Mouse (Mus musculus) neural tube, embryonic 13.5 days (tissue): ENCODE measurements around the gene Ap2a2. TPM values are rescaled to one million over a fixed set of nuclear protein-coding genes. Genes with fewer than 3 reads are reported as not detected.
"Not testable (repeated sequence)": the region's sequence is repeated elsewhere in the genome, so short reads cannot be mapped to it uniquely, and the experiment has no call there.

Source experiments
- ATAC-seq: fragments of 200-750 bp; cut with Nextera tagmentation; 2 replicates; pipeline ENCODE4 v1.8.0; 2017; ENCODE audit warnings: low read depth, mild to moderate bottlenecking, moderate TSS enrichment, moderate library complexity
- H3K27ac ChIP-seq: fragments of 300-500 bp; sonication (generic); replicated peaks from 2 replicates; pipeline ENCODE4 v1.5.1; 2015; ENCODE audit warnings: moderate library complexity, mild to moderate bottlenecking, inconsistent platforms
- H3K27me3 ChIP-seq: fragments of 300-500 bp; sonication (generic); 2 replicates; pipeline ENCODE4 v1.6.1; 2015; ENCODE audit warnings: mild to moderate bottlenecking, inconsistent platforms
- H3K36me3 ChIP-seq: fragments of 300-500 bp; sonication (generic); 2 replicates; pipeline ENCODE4 v1.6.1; 2015; ENCODE audit warnings: mild to moderate bottlenecking, inconsistent platforms
- H3K4me1 ChIP-seq: fragments of 300-500 bp; sonication (generic); replicated peaks from 2 replicates; pipeline ENCODE4 v1.6.1; 2015; ENCODE audit warnings: inconsistent platforms
- H3K4me2 ChIP-seq: fragments of 300-500 bp; sonication (generic); 2 replicates; pipeline ENCODE4 v1.6.1; 2015; ENCODE audit warnings: inconsistent platforms, mild to moderate bottlenecking, moderate library complexity
- H3K4me3 ChIP-seq: fragments of 300-500 bp; sonication (generic); 2 replicates; pipeline ENCODE4 v1.5.1; 2015; ENCODE audit warnings: mild to moderate bottlenecking, inconsistent platforms
- H3K9ac ChIP-seq: fragments of 300-500 bp; sonication (generic); 2 replicates; pipeline ENCODE4 v1.6.1; 2015; ENCODE audit warnings: moderate library complexity, mild to moderate bottlenecking, inconsistent platforms
- H3K9me3 ChIP-seq: fragments of 300-500 bp; sonication (generic); 2 replicates; pipeline ENCODE4 v1.6.1; 2016; ENCODE audit warnings: inconsistent platforms
- WGBS: fragments of 180-500 bp; shearing (Covaris S2); methylation state at CpG from one replicate; pipeline ENCODE4 v1.1.7; 2015; 5-methylcytosine and 5-hydroxymethylcytosine counted together
- polyA plus RNA-seq: library from polyadenylated mRNA; unstranded; fragments of >200 nt; fragmentation: Nextera tagmentation; extraction: Ambion mirVana; gene quantifications from 2 replicates; pipeline ENCODE4 v1.2.1, GENCODE M21; 2015

Ap2a2 gene
- polyA plus RNA-seq, 1 experiment from 2014 or later, result 109 TPM

- not testable (repeated sequence) for H3K9ac ChIP-seq
- 86% methylated on average over 5 of the region's 5 CpGs for WGBS
Observed at GRCm38 (mm10) chr7:141639335-141639890, 77.4 kb downstream of the Ap2a2 start.

GRCm38 (mm10) chr7:141642375-141642774, 80.4 kb downstream of the Ap2a2 start:
- Histone ChIP-seq H3K4me3 (no peak overlapping the region), H3K9me3 (no peaks in the 10 kb centered on the region), H3K27me3 (no peaks in the 10 kb centered on the region), H3K27ac (no peak overlapping the region), H3K36me3 (no peaks in the 10 kb centered on the region), H3K9ac (no peak overlapping the region), H3K4me1 (no peaks in the 10 kb centered on the region), H3K4me2 (no peak overlapping the region)
- WGBS, result 91% methylated on average over 1 of the region's 1 CpGs
- ATAC-seq, result no peak

More at GRCm38 (mm10) chr7:141639335-141639890, 77.4 kb downstream of the Ap2a2 start:
- not testable (repeated sequence) for H3K4me2 ChIP-seq, H3K36me3 ChIP-seq, H3K27me3 ChIP-seq, H3K4me1 ChIP-seq, H3K27ac ChIP-seq, H3K4me3 ChIP-seq, H3K9me3 ChIP-seq
- ATAC-seq, result peak; percentile 54; the same call in 1 of the 2 replicates

DNA sequence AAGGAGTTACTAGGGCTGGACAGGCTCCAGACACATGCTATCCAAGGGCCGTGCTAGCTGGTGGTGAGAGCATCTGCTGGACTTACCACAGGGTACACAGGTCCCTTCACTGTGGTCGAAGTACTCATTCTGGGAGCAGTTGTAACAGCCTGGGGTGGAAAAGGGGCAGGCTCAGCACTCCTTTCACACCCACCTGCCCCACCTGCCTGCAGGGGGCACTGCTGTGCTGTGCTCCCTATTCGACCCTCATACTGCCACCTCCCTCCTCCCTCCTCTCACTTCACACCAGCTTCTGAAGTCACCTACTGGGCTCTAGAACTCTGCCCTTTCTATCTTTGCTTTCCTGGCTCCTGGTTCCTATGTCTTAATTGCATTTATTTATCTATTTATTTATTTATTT, 81.2 kb downstream of the Ap2a2 start:
- ATAC-seq, result no peak
- Histone ChIP-seq H3K4me1 (no peaks in the 10 kb centered on the region), H3K36me3 (no peaks in the 10 kb centered on the region), H3K27me3 (no peaks in the 10 kb centered on the region), H3K9ac (no peak overlapping the region), H3K4me3 (no peak overlapping the region), H3K4me2 (no peak overlapping the region), H3K27ac (no peak overlapping the region), H3K9me3 (no peaks in the 10 kb centered on the region)
- WGBS, result 42% methylated on average over 3 of the region's 3 CpGs

DNA sequence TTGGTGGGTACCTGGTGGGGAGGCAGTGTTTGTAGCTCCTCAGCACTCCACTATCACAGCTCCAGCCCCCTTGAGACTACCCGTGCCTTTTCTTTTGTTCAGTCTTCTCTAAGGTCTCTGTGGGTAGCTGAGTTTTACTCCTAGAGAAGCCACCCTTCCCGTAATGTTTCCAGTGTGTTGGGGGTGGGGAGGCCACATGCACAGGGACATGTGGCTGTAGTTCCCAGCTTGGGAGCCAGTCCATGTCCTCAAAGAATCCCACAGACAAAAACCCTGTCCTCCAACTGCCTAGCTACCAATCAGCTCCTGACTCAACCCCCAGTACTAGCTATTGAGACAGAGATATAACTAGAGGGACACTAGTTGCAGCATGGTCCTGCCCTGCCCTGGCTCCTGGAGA, 85.1 kb downstream of the Ap2a2 start:
- Histone ChIP-seq H3K9ac (no peak overlapping the region), H3K4me3 (no peak overlapping the region), H3K27me3 (no peaks in the 10 kb centered on the region), H3K4me1 (no peaks in the 10 kb centered on the region), H3K4me2 (no peak overlapping the region), H3K36me3 (no peaks in the 10 kb centered on the region), H3K9me3 (no peaks in the 10 kb centered on the region), H3K27ac (no peak overlapping the region)
- WGBS, result 58% methylated on average over 2 of the region's 2 CpGs
- no peak for ATAC-seq

DNA sequence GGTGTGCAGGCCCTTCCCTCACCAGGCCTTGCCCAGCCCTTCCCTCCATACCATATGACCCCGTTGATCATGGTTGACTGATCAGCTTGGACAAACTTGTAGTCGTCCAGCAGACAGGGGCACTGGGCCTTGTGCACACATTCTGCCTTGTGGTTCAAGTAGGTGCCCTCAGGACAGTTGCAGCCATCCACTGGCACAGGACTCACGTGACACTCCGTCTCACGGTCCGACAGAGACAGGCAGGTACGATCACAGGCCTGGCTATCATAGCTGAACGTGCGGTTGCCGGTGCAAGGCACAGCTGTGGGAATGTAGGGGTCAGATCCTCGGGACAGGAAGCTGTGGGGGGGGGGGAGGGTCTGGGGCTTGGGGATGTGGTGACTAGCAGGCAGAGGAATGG, 85.8 kb downstream of the Ap2a2 start:
- no peaks in the 10 kb centered on the region for H3K27me3 ChIP-seq
- 84% methylated on average over 11 of the region's 11 CpGs for WGBS
- no peak overlapping the region for H3K4me3 ChIP-seq
- no peak overlapping the region for H3K4me2 ChIP-seq
- no peaks in the 10 kb centered on the region for H3K4me1 ChIP-seq
- H3K36me3 ChIP-seq, result no peaks in the 10 kb centered on the region
- H3K27ac ChIP-seq, result no peak overlapping the region
- no peak overlapping the region for H3K9ac ChIP-seq
- ATAC-seq, result no peak
- no peaks in the 10 kb centered on the region for H3K9me3 ChIP-seq

DNA sequence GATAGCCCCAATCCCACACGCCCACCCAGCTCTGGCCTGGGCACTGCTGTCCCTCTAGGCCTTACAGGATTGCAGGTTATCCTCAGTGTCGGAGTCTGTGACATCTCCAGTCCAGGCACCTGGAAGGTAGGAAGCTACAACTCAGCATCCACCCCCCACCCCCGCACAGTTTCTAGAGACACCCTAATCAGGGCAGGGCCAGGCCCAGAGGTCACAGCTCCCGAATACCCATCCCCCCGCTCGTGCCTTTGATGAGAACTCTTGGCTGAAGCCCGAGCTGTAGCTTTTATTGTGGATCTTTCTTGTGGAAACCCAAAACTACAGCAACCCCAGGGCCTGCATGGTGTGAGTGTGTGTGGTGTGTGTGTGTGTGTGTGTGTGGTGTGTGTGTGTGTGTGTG, 90.2 kb downstream of the Ap2a2 start:
- no peak overlapping the region for H3K4me3 ChIP-seq
- 51% methylated on average over 7 of the region's 7 CpGs for WGBS
- no peaks in the 10 kb centered on the region for H3K4me1 ChIP-seq
- no peak overlapping the region for H3K27ac ChIP-seq
- H3K36me3 ChIP-seq, result no peaks in the 10 kb centered on the region
- ATAC-seq, result no peak
- H3K4me2 ChIP-seq, result no peak overlapping the region
- no peaks in the 10 kb centered on the region for H3K27me3 ChIP-seq
- no peaks in the 10 kb centered on the region for H3K9me3 ChIP-seq
- H3K9ac ChIP-seq, result no peak overlapping the region

GRCm38 (mm10) chr7:141660346-141660745, 98.4 kb downstream of the Ap2a2 start:
- H3K4me1 ChIP-seq, result no peaks in the 10 kb centered on the region
- 75% methylated on average over 1 of the region's 1 CpGs for WGBS
- no peak overlapping the region for H3K4me3 ChIP-seq
- H3K27me3 ChIP-seq, result no peaks in the 10 kb centered on the region
- H3K9me3 ChIP-seq, result no peaks in the 10 kb centered on the region
- H3K27ac ChIP-seq, result no peak overlapping the region
- no peaks in the 10 kb centered on the region for H3K36me3 ChIP-seq
- no peak for ATAC-seq
- no peak overlapping the region for H3K9ac ChIP-seq
- H3K4me2 ChIP-seq, result no peak overlapping the region

- no peak overlapping the region for H3K4me2 ChIP-seq
- whole genome bisulfite sequencing, result 78% methylated on average over 3 of the region's 3 CpGs
Observed at GRCm38 (mm10) chr7:141661481-141661880, 99.5 kb downstream of the Ap2a2 start.

GRCm38 (mm10) chr7:141662223-141662622, 100.2 kb downstream of the Ap2a2 start:
- Histone ChIP-seq H3K4me3 (no peak overlapping the region), H3K9ac (no peak overlapping the region), H3K27me3 (no peaks in the 10 kb centered on the region), H3K4me2 (no peak overlapping the region), H3K9me3 (no peaks in the 10 kb centered on the region), H3K36me3 (no peaks in the 10 kb centered on the region), H3K27ac (no peak overlapping the region), H3K4me1 (no peaks in the 10 kb centered on the region)
- no peak for ATAC-seq
- WGBS, result 63% methylated on average over 5 of the region's 5 CpGs

More at GRCm38 (mm10) chr7:141661481-141661880, 99.5 kb downstream of the Ap2a2 start:
- Histone ChIP-seq H3K27ac (no peak overlapping the region), H3K9ac (no peak overlapping the region), H3K4me3 (no peak overlapping the region), H3K36me3 (no peaks in the 10 kb centered on the region), H3K27me3 (no peaks in the 10 kb centered on the region), H3K9me3 (no peaks in the 10 kb centered on the region), H3K4me1 (no peaks in the 10 kb centered on the region)
- no peak for ATAC-seq

GRCm38 (mm10) chr7:141666190-141666589, 104.2 kb downstream of the Ap2a2 start:
- Histone ChIP-seq H3K4me1 (no peaks in the 10 kb centered on the region), H3K4me2 (no peak overlapping the region), H3K9ac (no peak overlapping the region), H3K4me3 (no peak overlapping the region), H3K9me3 (no peaks in the 10 kb centered on the region), H3K36me3 (no peaks in the 10 kb centered on the region), H3K27ac (no peak overlapping the region), H3K27me3 (no peaks in the 10 kb centered on the region)
- WGBS, result 17% methylated on average over 4 of the region's 4 CpGs
- ATAC-seq, result no peak

GRCm38 (mm10) chr7:141669097-141669496, 107.1 kb downstream of the Ap2a2 start:
- not testable (repeated sequence) for ATAC-seq, H3K9me3 ChIP-seq, H3K27me3 ChIP-seq, H3K36me3 ChIP-seq, H3K4me2 ChIP-seq, H3K27ac ChIP-seq, H3K4me3 ChIP-seq, H3K9ac ChIP-seq, H3K4me1 ChIP-seq
- WGBS, result 91% methylated on average over 3 of the region's 3 CpGs

DNA sequence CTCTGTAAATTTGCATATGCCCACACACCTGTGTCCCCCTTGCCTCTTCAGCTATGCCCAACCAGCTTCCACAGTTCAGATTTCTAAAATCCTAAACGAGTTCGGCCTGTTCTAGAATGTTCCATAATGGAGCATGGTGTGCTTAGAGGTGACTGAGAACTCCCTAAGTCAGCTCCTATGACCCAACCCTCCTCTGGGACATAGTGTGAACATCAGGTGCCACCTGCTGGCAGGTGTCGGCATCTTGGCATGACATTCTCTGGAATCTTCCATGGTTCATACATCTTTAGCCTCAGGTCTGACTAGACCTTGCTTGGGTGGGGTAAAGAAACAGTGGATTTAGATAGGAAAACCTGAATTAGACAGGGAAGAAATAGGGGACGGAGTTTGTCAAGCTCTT, 109.0 kb downstream of the Ap2a2 start:
- no peak for ATAC-seq
- Histone ChIP-seq H3K4me1 (no peaks in the 10 kb centered on the region), H3K27me3 (no peaks in the 10 kb centered on the region), H3K4me2 (no peak overlapping the region), H3K9ac (no peak overlapping the region), H3K4me3 (no peak overlapping the region), H3K36me3 (no peaks in the 10 kb centered on the region), H3K9me3 (no peaks in the 10 kb centered on the region), H3K27ac (no peak overlapping the region)
- 80% methylated on average over 4 of the region's 4 CpGs for whole genome bisulfite sequencing

- H3K27me3 ChIP-seq, result no peaks in the 10 kb centered on the region
- no peak overlapping the region for H3K27ac ChIP-seq
- H3K4me1 ChIP-seq, result no peaks in the 10 kb centered on the region
- WGBS, result 87% methylated on average over 5 of the region's 5 CpGs
- no peak overlapping the region for H3K4me2 ChIP-seq
- H3K4me3 ChIP-seq, result no peak overlapping the region
- H3K9me3 ChIP-seq, result no peaks in the 10 kb centered on the region
- H3K9ac ChIP-seq, result no peak overlapping the region
- H3K36me3 ChIP-seq, result no peaks in the 10 kb centered on the region
- ATAC-seq, result no peak
Observed at GRCm38 (mm10) chr7:141671626-141672291, 109.8 kb downstream of the Ap2a2 start.
